Mouse (Mus musculus) layer of hippocampus, adult 2 months (tissue): ENCODE results near the gene Sat2. TPM values are rescaled to one million over a fixed set of nuclear protein-coding genes. Genes with fewer than 3 reads are reported as not detected.

Source experiments
- DNase-seq, 2 experiments: peaks; one replicate each; pipeline ENCODE4 v3.0.0; 2022; ENCODE audit warnings: low spot score in 2 of 2
- H3K27ac ChIP-seq: fragments of 200-600 bp; 2 replicates; pipeline ENCODE4 v1.8.1; 2022
- H3K4me3 ChIP-seq: fragments of 200-600 bp; 2 replicates; pipeline ENCODE4 v1.8.1; 2022; ENCODE audit warnings: mild to moderate bottlenecking
- CTCF ChIP-seq: fragments of 200-600 bp; conservative IDR thresholded peaks from 2 replicates; pipeline ENCODE4 v1.8.1; 2022; ENCODE audit warnings: antibody characterized with exemption, mild to moderate bottlenecking, moderate library complexity
- microRNA-seq, 2 experiments: library from miRNA; unstranded; fragments of <30 nt; microRNA quantifications; one replicate each; pipeline ENCODE4 v1.2.0; 2021
- total RNA-seq, 2 experiments: library from RNA; stranded (reverse); gene quantifications; 2 replicates each; pipeline ENCODE4 v1.2.3; 2021

The Sat2 gene
- total RNA-seq, 2 experiments from 2014 or later, result 15.1 to 15.6 TPM

GRCm38 (mm10) chr11:69671726-69672124 lies 49.9 kb downstream of the Sat2 start:
- no peak for DNase-seq
- peak; percentile 28; the same call in 1 of the 2 replicates for TF ChIP-seq CTCF
- H3K4me3 ChIP-seq, result peak overlapping the region; percentile 94
- peak overlapping the region; percentile 100 for H3K27ac ChIP-seq

- peak; percentile 100 for DNase-seq
- peak within 1 kb of the TSS; percentile 100 for H3K27ac ChIP-seq
- peak within 1 kb of the TSS; percentile 94 for H3K4me3 ChIP-seq
- TF ChIP-seq CTCF, result peak; percentile 33
Measured at GRCm38 (mm10) chr11:69672211-69672706, 50.4 kb downstream of the Sat2 start, which contains the start of gene Eif4a1. Gene Eif4a1 (minus strand): TSS chr11:69672423.

Small RNA genes within 50 kb of the gene (microRNA-seq; reads per million reads assigned to microRNA genes)
- 5.4 to 6.3 reads per million in 2 experiments for gene Mir1934
- 0 reads per million in 2 experiments for gene Mir467f

Other genes with a start within 250 kb of the Sat2 start
- gene Naa38, start 226.5 kb upstream of the Sat2 start, total RNA-seq, result 100 to 1,000 TPM; 109 to 127 TPM
- 10 to 100 TPM; 43.6 to 45.0 TPM for gene Cyb5d1, start 226.4 kb upstream of the Sat2 start, total RNA-seq
- 1 to 10 TPM; 2.6 to 5.0 TPM for gene Tmem88, start 223.8 kb upstream of the Sat2 start, total RNA-seq
- gene Kdm6b, start 208.3 kb upstream of the Sat2 start, total RNA-seq, result 10 to 100 TPM; 34.3 to 40.9 TPM
- gene Dnah2, start 72.9 kb upstream of the Sat2 start, total RNA-seq, result 1 to 10 TPM; 4.6 to 5.2 TPM
- 100 to 1,000 TPM; 113 to 116 TPM for gene Efnb3, start 61.8 kb upstream of the Sat2 start, total RNA-seq
- 10 to 100 TPM; 12.0 to 14.3 TPM for gene Wrap53, start 41.8 kb upstream of the Sat2 start, total RNA-seq
- gene Trp53, start 41.7 kb upstream of the Sat2 start, total RNA-seq, result 10 to 100 TPM; 28.5 to 32.3 TPM
- 100 to 1,000 TPM; 391 to 411 TPM for gene Atp1b2, start 16.1 kb upstream of the Sat2 start, total RNA-seq
- gene Shbg, start 4.1 kb upstream of the Sat2 start, total RNA-seq, result not detected
- gene Fxr2, start 11.0 kb downstream of the Sat2 start, total RNA-seq, result 100 to 1,000 TPM; 138 to 143 TPM
- under 1 TPM in 1 of 2 experiments, not detected in 1; 0.44 TPM for gene Sox15, start 33.3 kb downstream of the Sat2 start, total RNA-seq
- 10 to 100 TPM; 54.9 to 59.3 TPM for gene Mpdu1, start 40.6 kb downstream of the Sat2 start, total RNA-seq
- gene Cd68, start 44.1 kb downstream of the Sat2 start, total RNA-seq, result 10 to 100 TPM in 1 of 2 experiments, 1 to 10 TPM in 1; 9.7 to 15.4 TPM
- gene Eif4a1, start 50.4 kb downstream of the Sat2 start, total RNA-seq, result 100 to 1,000 TPM; 342 to 344 TPM
- 100 to 1,000 TPM; 108 to 132 TPM for gene Senp3, start 60.1 kb downstream of the Sat2 start, total RNA-seq
- gene Tnfsf13, start 63.8 kb downstream of the Sat2 start, total RNA-seq, result 1 to 10 TPM; 2.1 to 2.5 TPM
- 1 to 10 TPM; 8.9 to 9.6 TPM for gene Tnfsf12, start 73.8 kb downstream of the Sat2 start, total RNA-seq
- gene Tnfsfm13, start 74.1 kb downstream of the Sat2 start, total RNA-seq, result 1 to 10 TPM; 1.6 to 2.2 TPM
- gene Polr2a, start 136.6 kb downstream of the Sat2 start, total RNA-seq, result 10 to 100 TPM; 64.6 to 65.4 TPM
- gene Slc35g3, start 139.9 kb downstream of the Sat2 start, total RNA-seq, result not detected
- 100 to 1,000 TPM; 122 to 133 TPM for gene Zbtb4, start 143.9 kb downstream of the Sat2 start, total RNA-seq
- gene Chrnb1, start 173.9 kb downstream of the Sat2 start, total RNA-seq, result 1 to 10 TPM; 1.1 to 1.3 TPM
- 10 to 100 TPM; 25.6 to 28.0 TPM for gene Fgf11, start 179.8 kb downstream of the Sat2 start, total RNA-seq
- not detected for gene Tmem102, start 183.6 kb downstream of the Sat2 start, total RNA-seq
- not detected for gene Gm39566, start 193.3 kb downstream of the Sat2 start, total RNA-seq
- not detected for gene Spem2, start 196.4 kb downstream of the Sat2 start, total RNA-seq
- under 1 TPM; 0.34 to 0.49 TPM for gene Spem1, start 200.2 kb downstream of the Sat2 start, total RNA-seq
- 100 to 1,000 TPM; 197 to 201 TPM for gene Nlgn2, start 215.8 kb downstream of the Sat2 start, total RNA-seq
- gene Tmem256, start 216.5 kb downstream of the Sat2 start, total RNA-seq, result 100 to 1,000 TPM; 113 to 114 TPM
- 10 to 100 TPM; 17.1 to 19.8 TPM for gene Plscr3, start 224.4 kb downstream of the Sat2 start, total RNA-seq
- gene Tnk1, start 236.7 kb downstream of the Sat2 start, total RNA-seq, result not detected